Mouse (Mus musculus): ENCODE data around the gene Chek2. TPM values are rescaled to one million over a fixed set of nuclear protein-coding genes. Genes with fewer than 3 reads are reported as not detected.

Chek2 gene
- total RNA-seq, 1 experiment = 43.4 TPM

DNA sequence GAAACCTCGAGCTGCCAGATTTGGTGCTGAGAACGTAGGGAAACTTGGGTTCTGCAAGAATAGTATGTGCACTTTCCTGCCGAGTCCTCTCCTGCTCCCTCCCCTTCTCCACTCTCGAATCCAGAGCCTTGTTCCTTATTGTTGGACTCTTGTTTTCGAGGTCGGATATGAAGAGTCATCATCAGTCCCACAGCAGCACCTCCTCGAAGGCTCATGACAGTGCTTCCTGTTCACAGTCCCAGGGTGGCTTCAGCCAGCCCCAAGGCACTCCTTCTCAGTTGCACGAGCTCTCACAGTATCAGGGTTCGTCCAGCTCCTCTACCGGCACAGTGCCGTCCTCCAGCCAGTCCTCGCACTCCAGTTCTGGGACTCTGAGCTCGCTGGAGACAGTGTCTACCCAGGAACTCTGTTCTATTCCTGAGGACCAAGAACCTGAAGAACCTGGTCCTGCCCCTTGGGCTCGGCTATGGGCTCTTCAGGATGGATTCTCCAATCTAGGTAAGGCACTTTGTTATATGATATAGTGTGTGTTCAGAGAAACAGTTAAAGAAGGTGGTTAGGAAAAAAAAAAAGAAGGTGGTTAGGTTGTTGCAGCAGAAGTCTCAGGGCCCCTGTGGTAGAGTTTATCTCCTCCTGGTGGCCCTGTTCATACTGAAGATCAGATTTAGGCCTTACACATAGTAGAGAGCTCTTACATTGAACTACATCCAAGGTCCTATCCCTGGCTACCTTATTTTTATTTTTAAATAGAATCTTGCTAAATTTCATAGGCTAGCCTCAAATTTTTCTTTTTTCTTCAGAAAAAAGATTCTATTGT lies 1.5 kb downstream of the Chek2 start:
- H3K9me3 ChIP-seq (ENCODE audit: control insufficient read depth, insufficient read depth, low read depth, low read length) = no peaks in the 10 kb centered on the region
- no peak for DNase-seq (ENCODE audit: low read depth, low spot score)
- TF ChIP-seq ZC3H11A (IDR thresholded peaks at IDR 0.05; ENCODE audit: borderline replicate concordance, low read depth, low read length) (no peak), HCFC1 (IDR thresholded peaks at IDR 0.05; ENCODE audit: borderline replicate concordance, insufficient read depth, low read length) (no peak), MAFK (IDR thresholded peaks at IDR 0.05; ENCODE audit: insufficient read depth, low read depth, low read length) (no peak), ZNF384 (IDR thresholded peaks at IDR 0.05; ENCODE audit: low read depth, low read length) (no peak), CHD2 (IDR thresholded peaks at IDR 0.05; ENCODE audit: low read depth, low read length) (no peak)
- H3K4me3 ChIP-seq (ENCODE audit: insufficient read depth in 1 of 2, low read depth in 1 of 2, low read length in 2 of 2, poor library complexity in 1 of 2, severe bottlenecking in 1 of 2) = peak overlapping the region; percentile 87 to 93
- H3K9ac ChIP-seq (ENCODE audit: insufficient read depth, low read depth, low read length, poor library complexity, severe bottlenecking) = peak overlapping the region; percentile 64; the same call in 1 of the 2 replicates
- H3K36me3 ChIP-seq (ENCODE audit: control insufficient read depth, insufficient read depth, low read length, poor library complexity, severe bottlenecking) = peaks cover 17% of the 10 kb centered on the region
- no peak overlapping the region for H3K27ac ChIP-seq (ENCODE audit: insufficient read depth, low read depth, low read length, poor library complexity, severe bottlenecking)
- in situ Hi-C loops (cut with MboI; ENCODE audit: low sequenced_read_pairs in 2 of 2, unreplicated experiment in 2 of 2) = no loop called here
- H3K4me1 ChIP-seq (ENCODE audit: control insufficient read depth in 2 of 2, insufficient read depth in 2 of 2, low read length in 2 of 2, poor library complexity in 1 of 2) = peaks cover 0 to 4% of the 10 kb centered on the region in 2 experiments; a peak in 1 of 4 replicates

- in situ Hi-C loops (cut with MboI; ENCODE audit: low sequenced_read_pairs in 2 of 2, unreplicated experiment in 2 of 2) = no loop called here
- H3K36me3 ChIP-seq (ENCODE audit: control insufficient read depth, insufficient read depth, low read length, poor library complexity, severe bottlenecking) = peaks cover 24% of the 10 kb centered on the region
- TF ChIP-seq ZC3H11A (IDR thresholded peaks at IDR 0.05; ENCODE audit: borderline replicate concordance, low read depth, low read length) = no peak
- no peak for TF ChIP-seq MAFK (IDR thresholded peaks at IDR 0.05; ENCODE audit: insufficient read depth, low read depth, low read length)
- no peak for TF ChIP-seq HCFC1 (IDR thresholded peaks at IDR 0.05; ENCODE audit: borderline replicate concordance, insufficient read depth, low read length)
- no peak for TF ChIP-seq CHD2 (IDR thresholded peaks at IDR 0.05; ENCODE audit: low read depth, low read length)
Measured at GRCm38 (mm10) chr5:110852990-110853389, 13.2 kb downstream of the Chek2 start.

GRCm38 (mm10) chr5:110857091-110857490 lies 17.3 kb downstream of the Chek2 start:
- peaks cover 0 to 4% of the 10 kb centered on the region in 2 experiments; a peak in 1 of 4 replicates for H3K4me1 ChIP-seq (ENCODE audit: control insufficient read depth in 2 of 2, insufficient read depth in 2 of 2, low read length in 2 of 2, poor library complexity in 1 of 2)
- H3K27ac ChIP-seq (ENCODE audit: insufficient read depth, low read depth, low read length, poor library complexity, severe bottlenecking) = no peak overlapping the region
- no peak overlapping the region for H3K4me3 ChIP-seq (ENCODE audit: insufficient read depth in 1 of 2, low read depth in 1 of 2, low read length in 2 of 2, poor library complexity in 1 of 2, severe bottlenecking in 1 of 2)
- no peaks in the 10 kb centered on the region for H3K9me3 ChIP-seq (ENCODE audit: control insufficient read depth, insufficient read depth, low read depth, low read length)
- TF ChIP-seq CHD2 (IDR thresholded peaks at IDR 0.05; ENCODE audit: low read depth, low read length) = no peak
- no peak for TF ChIP-seq HCFC1 (IDR thresholded peaks at IDR 0.05; ENCODE audit: borderline replicate concordance, insufficient read depth, low read length)
- TF ChIP-seq ZNF384 (IDR thresholded peaks at IDR 0.05; ENCODE audit: low read depth, low read length) = no peak
- no peak for TF ChIP-seq MAFK (IDR thresholded peaks at IDR 0.05; ENCODE audit: insufficient read depth, low read depth, low read length)
- no peak for TF ChIP-seq ZC3H11A (IDR thresholded peaks at IDR 0.05; ENCODE audit: borderline replicate concordance, low read depth, low read length)
- H3K9ac ChIP-seq (ENCODE audit: insufficient read depth, low read depth, low read length, poor library complexity, severe bottlenecking) = no peak overlapping the region
- in situ Hi-C loops (cut with MboI; ENCODE audit: low sequenced_read_pairs in 2 of 2, unreplicated experiment in 2 of 2) = no loop called here
- DNase-seq (ENCODE audit: low read depth, low spot score) = no peak
- peaks cover 28% of the 10 kb centered on the region for H3K36me3 ChIP-seq (ENCODE audit: control insufficient read depth, insufficient read depth, low read length, poor library complexity, severe bottlenecking)

More at GRCm38 (mm10) chr5:110852990-110853389, 13.2 kb downstream of the Chek2 start:
- Histone ChIP-seq H3K27ac (ENCODE audit: insufficient read depth, low read depth, low read length, poor library complexity, severe bottlenecking) (no peak overlapping the region), H3K4me1 (ENCODE audit: control insufficient read depth in 2 of 2, insufficient read depth in 2 of 2, low read length in 2 of 2, poor library complexity in 1 of 2) (no peaks in the 10 kb centered on the region), H3K9ac (ENCODE audit: insufficient read depth, low read depth, low read length, poor library complexity, severe bottlenecking) (no peak overlapping the region), H3K9me3 (ENCODE audit: control insufficient read depth, insufficient read depth, low read depth, low read length) (no peaks in the 10 kb centered on the region), H3K4me3 (ENCODE audit: insufficient read depth in 1 of 2, low read depth in 1 of 2, low read length in 2 of 2, poor library complexity in 1 of 2, severe bottlenecking in 1 of 2) (no peak overlapping the region)
- no peak for DNase-seq (ENCODE audit: low read depth, low spot score)

DNA sequence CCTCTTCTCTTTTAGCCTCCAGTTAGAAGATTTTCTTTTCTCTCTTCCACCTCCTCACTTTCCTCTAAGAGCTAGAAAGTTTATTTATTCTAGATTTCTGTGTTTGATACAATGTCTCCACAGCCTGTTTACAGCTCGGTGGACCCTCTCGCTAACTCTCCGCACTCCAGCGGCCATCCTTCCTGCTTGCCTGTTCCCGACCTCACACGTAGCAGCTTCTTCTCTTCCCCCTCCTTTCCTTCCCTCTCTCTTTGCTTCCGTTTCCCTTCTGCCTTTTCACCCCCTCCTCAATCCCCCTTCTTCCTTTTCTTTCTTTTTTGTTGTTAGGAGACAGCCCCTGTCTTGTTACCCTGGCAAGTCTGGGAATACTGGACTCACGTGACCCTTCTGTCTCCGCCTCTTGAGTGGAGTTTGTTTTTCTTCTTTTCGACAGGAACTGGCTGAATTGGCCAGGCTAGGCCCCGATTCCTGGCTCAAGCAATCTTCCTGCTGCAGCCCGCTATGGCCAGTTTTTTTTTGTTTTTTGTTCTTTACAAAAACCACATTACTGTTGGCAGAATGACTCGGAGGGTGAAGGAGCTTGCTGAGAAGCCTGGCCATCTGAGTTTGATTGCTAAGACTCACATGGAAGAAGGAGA lies 19.4 kb downstream of the Chek2 start:
- peaks cover 31% of the 10 kb centered on the region for H3K36me3 ChIP-seq (ENCODE audit: control insufficient read depth, insufficient read depth, low read length, poor library complexity, severe bottlenecking)
- in situ Hi-C loops (cut with MboI; ENCODE audit: low sequenced_read_pairs in 2 of 2, unreplicated experiment in 2 of 2) = no loop called here
- DNase-seq (ENCODE audit: low read depth, low spot score) = no peak
- H3K9me3 ChIP-seq (ENCODE audit: control insufficient read depth, insufficient read depth, low read depth, low read length) = no peaks in the 10 kb centered on the region
- H3K9ac ChIP-seq (ENCODE audit: insufficient read depth, low read depth, low read length, poor library complexity, severe bottlenecking) = no peak overlapping the region; the same call in 1 of the 2 replicates
- no peak overlapping the region; the same call in 1 of the 2 replicates for H3K27ac ChIP-seq (ENCODE audit: insufficient read depth, low read depth, low read length, poor library complexity, severe bottlenecking)
- TF ChIP-seq CHD2 (IDR thresholded peaks at IDR 0.05; ENCODE audit: low read depth, low read length) (no peak), MAFK (IDR thresholded peaks at IDR 0.05; ENCODE audit: insufficient read depth, low read depth, low read length) (no peak), ZC3H11A (IDR thresholded peaks at IDR 0.05; ENCODE audit: borderline replicate concordance, low read depth, low read length) (no peak), HCFC1 (IDR thresholded peaks at IDR 0.05; ENCODE audit: borderline replicate concordance, insufficient read depth, low read length) (no peak), ZNF384 (IDR thresholded peaks at IDR 0.05; ENCODE audit: low read depth, low read length) (no peak)
- H3K4me3 ChIP-seq (ENCODE audit: insufficient read depth in 1 of 2, low read depth in 1 of 2, low read length in 2 of 2, poor library complexity in 1 of 2, severe bottlenecking in 1 of 2) = no peak overlapping the region
- peaks cover 0 to 4% of the 10 kb centered on the region in 2 experiments; a peak in 1 of 4 replicates for H3K4me1 ChIP-seq (ENCODE audit: control insufficient read depth in 2 of 2, insufficient read depth in 2 of 2, low read length in 2 of 2, poor library complexity in 1 of 2)
